Mouse (Mus musculus) cerebellum, postnatal 25 days (tissue): Measurements from ENCODE around the gene Exoc3l.

Source experiments
- DNase-seq, 2 experiments: peaks; one replicate each; pipeline ENCODE4 v3.0.0; 2021; ENCODE audit warnings: mixed read lengths in 2 of 2

Exoc3l gene

DNA sequence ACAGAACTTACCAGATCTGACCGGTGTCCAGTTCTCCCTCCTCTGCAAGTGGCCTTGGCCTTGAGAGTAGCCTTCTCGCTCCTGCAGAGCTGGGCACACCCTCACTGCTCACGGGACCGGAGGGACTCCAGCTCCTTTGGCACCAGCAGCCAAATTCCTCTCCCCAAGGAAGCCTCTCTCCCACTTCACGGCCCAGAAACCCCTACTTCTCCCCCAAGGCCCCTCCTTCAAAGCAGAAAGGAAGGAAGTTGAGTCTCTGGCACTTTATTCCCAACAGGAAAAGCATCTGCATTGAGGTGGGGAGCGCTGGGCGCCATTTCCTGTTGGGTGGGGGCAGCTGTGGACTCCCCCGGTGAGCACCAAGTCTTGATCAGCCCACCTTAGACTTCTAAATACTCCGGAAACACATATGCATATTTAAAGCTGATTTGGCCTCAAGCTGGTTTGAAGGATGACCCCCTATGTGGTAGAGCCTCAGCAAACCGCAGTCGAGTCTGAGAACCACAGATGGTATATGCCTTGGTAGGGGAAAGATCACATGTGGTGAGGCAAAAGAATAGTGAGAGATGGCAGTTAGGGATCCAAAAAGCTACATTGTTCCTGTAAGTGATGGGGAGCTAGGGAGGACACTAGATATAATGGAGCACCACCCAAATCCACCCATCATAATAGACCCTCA, at the start of gene Exoc3l:
Gene Exoc3l (minus strand): TSS at position 207 of the 679 bp plus-strand sequence.
- DNase-seq, result no peak

GRCm38 (mm10) chr8:105345061-105345975, 49.4 kb upstream of the Exoc3l start:
- no peak for DNase-seq

- DNase-seq, result no peak
Measured at GRCm38 (mm10) chr8:105343791-105344574, 48.1 kb upstream of the Exoc3l start.

- DNase-seq, result no peak
Measured at GRCm38 (mm10) chr8:105342768-105343167, 46.9 kb upstream of the Exoc3l start.

- no peak for DNase-seq
Measured at GRCm38 (mm10) chr8:105341399-105341798, 45.5 kb upstream of the Exoc3l start.

DNA sequence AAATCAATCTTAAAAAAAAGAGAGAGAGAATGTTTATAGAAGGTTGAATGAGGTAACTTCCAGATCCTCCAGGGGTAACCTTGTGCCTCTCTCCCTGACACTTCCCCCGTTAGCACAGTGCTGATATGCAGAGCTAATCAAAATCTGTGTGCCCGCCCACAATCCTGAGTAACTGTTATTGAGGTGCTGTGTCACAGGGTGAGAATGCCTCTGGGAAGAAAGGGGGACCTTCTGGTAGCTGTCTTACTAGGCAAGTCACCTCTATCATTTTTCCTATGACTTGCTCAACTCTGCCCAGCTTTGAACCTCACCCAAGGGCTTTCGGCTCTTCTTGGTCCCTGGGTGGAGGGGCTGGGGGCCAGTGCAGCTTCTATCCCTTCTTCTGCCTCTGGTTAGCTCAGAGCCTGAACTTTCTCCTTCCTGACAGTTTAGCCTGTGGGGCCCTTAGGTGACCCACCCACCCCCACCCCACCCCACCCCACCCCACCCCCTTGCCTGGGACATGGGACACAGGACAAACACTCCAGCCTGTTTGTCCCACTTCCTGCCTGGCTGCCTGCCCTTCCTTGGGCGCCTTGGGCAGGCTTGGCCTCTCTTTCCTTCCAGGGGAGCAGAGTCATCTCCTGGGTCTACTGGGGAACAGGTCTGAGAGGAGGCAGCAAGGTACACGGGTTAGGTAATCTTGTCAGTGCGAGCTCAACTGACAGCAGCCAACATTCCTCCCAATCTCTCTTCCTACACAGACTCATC, 44.2 kb upstream of the Exoc3l start:
- DNase-seq, result peak in 1 of 2 experiments; percentile 12

DNA sequence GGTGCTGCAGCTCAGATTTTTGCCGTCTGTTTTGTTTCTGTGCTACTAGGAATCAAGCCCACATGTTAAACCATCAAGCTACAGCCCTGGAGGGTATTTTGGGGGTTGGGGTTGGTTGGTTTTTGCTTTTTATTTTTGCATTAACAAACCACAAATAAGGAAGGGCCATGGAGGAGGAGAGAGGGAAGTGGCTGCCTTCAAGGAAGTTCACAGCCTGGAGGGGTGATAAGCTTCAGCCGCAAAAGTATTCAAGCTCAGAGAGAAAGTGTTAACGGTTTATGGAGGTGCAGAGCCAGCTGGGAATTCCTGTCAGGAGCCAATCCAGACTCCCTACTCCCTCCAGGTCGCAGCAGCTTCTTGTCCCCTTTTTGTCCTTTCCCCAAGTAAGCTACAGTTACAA, 43.1 kb upstream of the Exoc3l start:
- no peak for DNase-seq

DNA sequence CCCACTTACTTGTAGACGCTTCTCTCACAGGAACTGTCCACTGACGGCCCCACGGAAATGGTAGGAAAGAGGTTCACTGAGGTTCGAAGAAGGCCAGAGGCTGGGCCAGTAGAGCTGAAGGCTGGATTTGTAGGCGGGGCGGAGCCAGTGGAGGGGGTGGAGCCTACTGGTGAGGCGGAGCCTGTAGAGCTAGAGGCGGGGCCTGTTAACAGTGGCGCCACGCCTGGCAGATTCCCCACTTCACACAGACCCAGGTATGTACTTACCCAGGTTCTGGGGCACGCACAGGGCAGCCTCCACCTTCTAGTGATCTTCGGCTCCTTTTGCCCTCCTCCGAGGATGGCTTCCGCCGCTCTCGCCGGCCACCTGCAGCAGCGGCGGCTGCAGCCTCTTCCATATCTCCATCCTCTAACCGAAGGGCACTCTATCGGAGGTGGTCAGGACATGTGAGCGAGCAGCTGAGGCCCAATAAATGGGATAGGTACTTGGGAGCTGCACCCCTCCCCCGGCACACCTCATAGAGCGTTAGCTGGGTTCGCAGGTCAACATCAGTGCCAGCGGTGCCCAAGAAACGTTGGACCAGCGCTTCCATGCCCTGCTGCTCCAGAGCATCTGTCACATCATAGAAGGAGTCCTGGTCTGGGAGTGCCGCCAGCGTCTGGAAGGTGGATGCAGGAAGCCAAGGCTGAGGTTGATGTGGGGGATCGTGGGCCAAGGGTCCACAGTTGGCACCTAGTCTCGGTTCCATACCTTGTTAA, 40.7 kb upstream of the Exoc3l start:
- DNase-seq, result peak in 1 of 2 experiments; percentile 34

GRCm38 (mm10) chr8:105332523-105332922, 36.6 kb upstream of the Exoc3l start:
- no peak for DNase-seq

DNA sequence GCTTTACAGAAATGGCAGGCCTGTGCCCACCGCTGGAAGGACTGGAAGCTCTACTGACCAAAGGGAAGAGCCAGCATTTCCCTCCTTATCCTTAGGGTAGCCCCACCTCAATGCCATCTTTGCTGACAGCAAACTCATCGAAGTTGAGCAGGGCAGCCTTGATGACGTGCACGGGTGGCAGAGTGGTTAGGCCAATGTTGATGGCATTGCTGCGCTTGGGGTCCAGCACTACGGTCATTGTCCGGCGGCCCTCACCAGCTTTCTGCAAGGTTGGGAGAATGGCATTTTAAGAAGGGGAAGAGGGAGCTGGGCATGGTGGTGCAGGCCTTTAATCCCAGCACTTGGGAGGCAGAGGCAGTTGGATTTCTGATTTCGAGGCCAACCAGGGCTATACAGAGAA, 36.0 kb upstream of the Exoc3l start:
- no peak for DNase-seq

DNA sequence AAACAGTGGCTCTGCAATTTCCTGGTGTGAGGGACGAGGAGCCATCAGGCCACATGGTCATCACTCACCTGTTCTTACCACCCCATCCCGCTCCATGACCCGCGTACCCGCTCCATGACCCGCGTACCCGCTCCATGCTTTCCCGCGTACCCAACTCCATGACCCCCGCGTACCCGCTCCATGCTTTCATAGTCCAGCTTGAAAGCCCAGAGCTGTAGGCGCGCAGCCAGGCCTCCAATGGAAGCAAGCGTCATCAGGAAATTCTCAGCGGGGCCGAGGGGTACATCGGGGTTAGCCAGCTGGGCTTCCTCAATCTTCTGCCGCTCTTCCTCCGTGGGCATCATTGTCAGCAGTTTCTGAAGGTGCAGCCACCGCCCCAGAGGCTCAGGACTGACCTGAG, 35.6 kb upstream of the Exoc3l start:
- DNase-seq, result peak in 1 of 2 experiments; percentile 30

DNA sequence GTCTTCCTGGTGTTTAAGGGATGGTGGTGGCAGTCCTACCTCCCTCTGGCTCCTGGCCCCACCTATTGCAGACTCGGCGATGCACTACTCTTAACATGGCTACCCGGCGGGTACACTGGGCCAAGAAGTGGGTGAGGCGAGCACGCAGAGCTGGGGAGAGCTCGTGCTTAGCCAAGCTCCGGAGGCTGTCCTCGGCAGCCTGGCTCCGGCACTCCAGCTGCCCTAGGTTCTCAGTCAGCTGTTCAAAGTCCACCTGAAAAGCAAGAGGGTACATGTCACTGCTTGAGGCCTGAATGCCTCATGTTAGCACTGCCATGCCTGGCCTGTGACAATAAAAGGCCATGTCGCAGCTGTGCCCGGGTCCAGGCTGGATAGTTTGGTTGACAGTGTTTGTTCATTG, 34.4 kb upstream of the Exoc3l start:
- DNase-seq, result no peak

- DNase-seq, result peak in 1 of 2 experiments; percentile 16
Measured at GRCm38 (mm10) chr8:105326968-105327367, 31.1 kb upstream of the Exoc3l start.

- DNase-seq, result peak; percentile 97 to 99
Measured at GRCm38 (mm10) chr8:105326141-105326672, 30.3 kb upstream of the Exoc3l start, which contains the start of the genes Lrrc29 and Tmem208. TSS of gene Lrrc29 (minus strand) at chr8:105326278. TSS of gene Tmem208 (plus strand) at chr8:105326354.

DNA sequence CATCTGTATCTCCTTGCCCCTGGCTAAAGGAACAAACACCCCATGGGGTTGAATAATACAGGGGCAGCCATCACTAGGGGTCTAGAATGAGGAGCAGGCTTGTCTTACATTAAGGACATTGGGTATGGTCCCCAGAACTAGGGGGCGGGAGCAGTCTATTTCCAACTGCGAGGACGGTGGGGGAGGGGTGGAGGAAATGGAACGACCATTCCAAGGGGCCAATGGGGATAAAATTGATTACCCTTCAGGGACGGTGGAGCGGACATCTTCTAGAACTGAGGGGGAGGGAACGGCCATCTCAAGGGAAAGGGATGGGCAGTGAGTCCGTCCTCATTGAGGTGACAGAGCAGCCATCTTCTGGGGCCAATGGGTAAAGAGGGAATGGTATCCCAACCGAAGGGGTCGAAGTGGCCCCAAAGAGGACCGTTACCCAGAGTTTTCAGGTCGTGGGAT, 29.8 kb upstream of the Exoc3l start:
- peak in 1 of 2 experiments; percentile 60 for DNase-seq

GRCm38 (mm10) chr8:105323183-105323582, 27.3 kb upstream of the Exoc3l start:
- DNase-seq, result no peak

DNA sequence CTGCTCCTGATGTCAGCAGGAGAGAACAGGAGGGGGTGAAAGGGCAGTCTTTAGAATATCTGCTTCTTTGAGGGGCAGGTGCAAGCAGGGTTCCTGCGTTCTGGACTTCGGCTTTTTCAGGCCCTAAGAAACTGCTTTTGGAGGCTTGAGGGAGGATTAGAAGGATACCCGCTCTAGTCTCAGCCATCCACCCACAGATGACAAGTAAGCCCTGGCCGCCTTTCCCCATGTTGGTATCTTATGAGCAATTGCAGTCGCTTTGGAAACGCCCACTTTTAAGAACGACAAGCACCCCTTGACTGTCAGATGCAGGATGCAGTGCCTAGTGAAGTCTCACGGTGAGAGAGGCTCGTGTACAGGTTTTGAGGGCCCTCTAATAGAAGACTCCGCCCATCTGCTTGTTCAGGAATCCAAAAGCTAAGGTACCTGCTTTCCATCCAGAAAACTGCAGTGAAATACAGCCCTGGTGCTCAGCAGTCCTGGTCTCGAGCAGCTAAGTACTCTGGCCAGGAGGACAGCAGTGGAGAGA, 22.8 kb upstream of the Exoc3l start:
- no peak for DNase-seq

DNA sequence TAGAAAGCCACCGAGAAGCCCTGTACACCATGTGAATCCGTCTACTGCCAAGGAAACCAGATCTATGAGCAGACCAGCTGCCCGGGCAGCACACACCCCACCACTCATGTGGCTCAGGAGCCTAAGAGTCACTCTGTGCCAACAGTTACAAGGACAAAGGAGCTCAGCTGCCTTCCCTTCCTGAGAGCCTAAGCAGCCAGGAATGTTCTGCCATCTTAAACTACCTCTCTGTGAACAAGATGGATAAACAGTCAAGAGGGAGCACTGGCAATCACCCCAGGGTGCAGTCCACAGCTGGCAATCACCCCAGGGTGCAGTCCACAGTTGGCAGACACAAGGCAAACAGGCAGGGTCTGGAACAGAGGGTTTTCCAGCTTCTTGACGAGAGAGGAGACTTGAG, 22.0 kb upstream of the Exoc3l start:
- DNase-seq, result peak in 1 of 2 experiments; percentile 17

DNA sequence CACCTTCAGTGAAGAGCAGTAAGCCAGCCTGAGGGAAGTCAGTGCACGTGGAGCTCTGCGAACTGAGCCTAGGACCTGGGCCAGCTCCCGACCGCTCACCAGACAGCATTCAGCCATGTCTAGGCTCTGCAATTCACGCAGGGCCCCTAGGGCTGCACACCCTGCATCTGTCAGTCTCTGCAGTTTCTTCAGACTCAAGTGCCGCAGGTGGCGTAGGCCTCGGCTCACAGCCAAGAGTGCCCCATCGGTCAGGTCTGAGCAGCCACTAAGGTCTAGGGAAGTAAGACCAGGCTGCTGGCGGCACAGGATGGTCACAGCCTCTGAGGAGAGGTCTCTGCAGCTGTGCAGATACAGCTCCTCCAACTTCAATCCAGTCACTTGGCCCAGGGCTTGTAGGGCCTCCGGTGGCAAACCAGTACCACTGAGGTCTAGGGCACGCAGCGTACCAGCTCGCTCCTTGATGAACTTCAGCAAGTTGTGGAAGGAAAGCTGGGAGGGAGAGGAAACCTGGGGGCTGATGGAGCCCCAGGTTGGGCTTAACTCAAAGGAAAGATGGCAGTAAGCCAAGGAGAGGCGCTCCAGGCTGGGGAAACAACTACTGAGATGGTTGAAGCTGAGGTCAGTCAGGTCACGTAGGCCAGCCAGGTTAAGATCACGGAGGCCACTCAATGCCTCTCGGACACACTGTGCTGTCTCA, 19.3 kb upstream of the Exoc3l start:
- DNase-seq, result peak; percentile 64 to 70
